ENCODE assay signal across 7 mouse cellular contexts in genomic region chr17:24488662-24489264, GRCm38 (mm10). TPM values are rescaled to one million over a fixed set of nuclear protein-coding genes. Genes with fewer than 3 reads are reported as not detected.
A peak's percentile ranks its signal among the peaks of the same experiment; 100 is the strongest.
DNase-seq lines count a peak whose midpoint lies in the region; ATAC-seq and TF ChIP-seq lines count a peak whose summit lies in the region.

No protein-coding gene starts in this region.

- DNase-seq in spleen, adult 2 months (ENCODE audit: low read depth in 1 of 2, low spot score in 2 of 2): no peak
- DNase-seq in spleen, postnatal 14 days (ENCODE audit: low spot score in 2 of 2): no peak
- DNase-seq in cerebellum, adult 2 months: peak; percentile 54 to 70
- DNase-seq in kidney, postnatal 10 days: peak; percentile 63
- DNase-seq in midbrain, embryonic 14.5 days: peak; percentile 82
- no peak for DNase-seq in layer of hippocampus, adult 9-11 months

- H3K27ac ChIP-seq in spleen, adult 2 months (ENCODE audit: insufficient read depth, low read length): no peak overlapping the region
- peak overlapping the region; percentile 79 for H3K27ac ChIP-seq in cerebellum, adult 2 months (ENCODE audit: insufficient read depth, low read length)
- peak overlapping the region; percentile 91 for H3K27ac ChIP-seq in forebrain, embryonic 16.5 days (ENCODE audit: low read length)
- H3K27ac ChIP-seq in midbrain, embryonic 14.5 days (replicated peaks; ENCODE audit: low read depth, low read length): peak overlapping the region; percentile 96

- peak overlapping the region; percentile 56 for H3K4me3 ChIP-seq in spleen, adult 2 months (ENCODE audit: extremely low read depth, insufficient read depth, insufficient read length)
- peak overlapping the region; percentile 76 for H3K4me3 ChIP-seq in cerebellum, adult 2 months (replicated peaks; ENCODE audit: insufficient read depth, low read depth, low read length)
- H3K4me3 ChIP-seq in forebrain, embryonic 16.5 days (replicated peaks; ENCODE audit: low read length): peak overlapping the region; percentile 94
- peak overlapping the region; percentile 93 for H3K4me3 ChIP-seq in midbrain, embryonic 14.5 days (replicated peaks; ENCODE audit: low read depth, low read length)

- no peak for TF ChIP-seq POLR2A in spleen, adult 2 months (IDR thresholded peaks at IDR 0.05; ENCODE audit: low read depth, low read length)
- no peak for TF ChIP-seq POLR2A in cerebellum, adult 2 months (IDR thresholded peaks at IDR 0.05; ENCODE audit: borderline replicate concordance, insufficient read depth, low read length)

- peak; percentile 79 for ATAC-seq in forebrain, embryonic 16.5 days
- ATAC-seq in midbrain, embryonic 14.5 days (ENCODE audit: low FRiP score, low TSS enrichment): peak; percentile 83

- H3K36me3 ChIP-seq in spleen, adult 2 months (ENCODE audit: control insufficient read depth, insufficient read depth, low read length): no peaks in the 10 kb centered on the region
- no peaks in the 10 kb centered on the region for H3K36me3 ChIP-seq in forebrain, embryonic 16.5 days (ENCODE audit: control insufficient read depth, insufficient read depth)
- H3K36me3 ChIP-seq in midbrain, embryonic 14.5 days (ENCODE audit: control insufficient read depth, insufficient read depth, low read length): no peaks in the 10 kb centered on the region

- TF ChIP-seq CTCF in spleen, adult 2 months (IDR thresholded peaks at IDR 0.05; ENCODE audit: extremely low read depth, insufficient read depth, insufficient read length, insufficient replicate concordance): no peak
- TF ChIP-seq CTCF in cerebellum, adult 2 months (IDR thresholded peaks at IDR 0.05; ENCODE audit: borderline replicate concordance, insufficient read depth, low read depth, low read length): no peak

- peaks cover 20% of the 10 kb centered on the region for H3K27me3 ChIP-seq in spleen, adult 2 months (ENCODE audit: control insufficient read depth, insufficient read depth, low read length)
- no peaks in the 10 kb centered on the region for H3K27me3 ChIP-seq in cerebellum, adult 2 months (ENCODE audit: control insufficient read depth, insufficient read depth, low read length)
- no peaks in the 10 kb centered on the region for H3K27me3 ChIP-seq in forebrain, embryonic 16.5 days (replicated peaks; ENCODE audit: control insufficient read depth, insufficient read depth, low read length)
- H3K27me3 ChIP-seq in midbrain, embryonic 14.5 days (ENCODE audit: control insufficient read depth, insufficient read depth, low read length): no peaks in the 10 kb centered on the region

- peaks cover 10% of the 10 kb centered on the region; the same call in 1 of the 2 replicates for H3K4me1 ChIP-seq in spleen, adult 2 months (ENCODE audit: control insufficient read depth, insufficient read depth, insufficient read length)
- H3K4me1 ChIP-seq in cerebellum, adult 2 months (ENCODE audit: control insufficient read depth, insufficient read depth, low read length): peaks cover 9% of the 10 kb centered on the region
- peaks cover 28% of the 10 kb centered on the region for H3K4me1 ChIP-seq in forebrain, embryonic 16.5 days (replicated peaks; ENCODE audit: control insufficient read depth, insufficient read depth, low read length)
- H3K4me1 ChIP-seq in midbrain, embryonic 14.5 days (ENCODE audit: control insufficient read depth, insufficient read depth, low read length): peaks cover 23% of the 10 kb centered on the region

- H3K4me2 ChIP-seq in forebrain, embryonic 16.5 days (ENCODE audit: low read length): peak overlapping the region; percentile 83
- peak overlapping the region; percentile 74 for H3K4me2 ChIP-seq in midbrain, embryonic 14.5 days (ENCODE audit: low read length)

- no peaks in the 10 kb centered on the region for H3K9me3 ChIP-seq in forebrain, embryonic 16.5 days (ENCODE audit: control insufficient read depth, low read length)
- H3K9me3 ChIP-seq in midbrain, embryonic 14.5 days (ENCODE audit: control insufficient read depth, low read length): no peaks in the 10 kb centered on the region

- WGBS in spleen, adult 2 months: 1% methylated on average over 73 of the region's 81 CpGs
- under 1% methylated on average over 50 of the region's 81 CpGs for WGBS in cerebellum, adult 2 months
- 0% methylated on average over 54 of the region's 81 CpGs for WGBS in forebrain, embryonic 16.5 days
- under 1% methylated on average over 44 of the region's 81 CpGs for WGBS in midbrain, embryonic 14.5 days

- peak overlapping the region; percentile 97 for H3K9ac ChIP-seq in forebrain, embryonic 16.5 days (replicated peaks; ENCODE audit: low read depth, low read length)
- peak overlapping the region; percentile 94 for H3K9ac ChIP-seq in midbrain, embryonic 14.5 days (replicated peaks; ENCODE audit: low read length)

RNA-seq across cellular contexts. Expression of gene Caskin1, which starts 0.4 kb away (rescaled TPM):
- polyA plus RNA-seq in spleen, adult 2 months (2012; rRNA removed): 0.40 and 0.47 TPM in 2 replicates
- polyA plus RNA-seq in cerebellum, adult 2 months (2012; rRNA removed): 122 and 127 TPM in 2 replicates
- 18.8 and 30.4 TPM in 2 replicates for polyA plus RNA-seq in forebrain, embryonic 16.5 days (2015; fragmentation: Nextera tagmentation; extraction: Ambion mirVana)
- polyA plus RNA-seq in midbrain, embryonic 14.5 days (2014; fragmentation: Nextera tagmentation; extraction: Ambion mirVana): 34.8 and 37.5 TPM in 2 replicates

RNA-seq across cellular contexts. Expression of gene Mlst8, which starts 9.9 kb away (rescaled TPM):
- polyA plus RNA-seq in spleen, adult 2 months (2012; rRNA removed): 37.8 and 43.7 TPM in 2 replicates
- polyA plus RNA-seq in cerebellum, adult 2 months (2012; rRNA removed): 55.9 and 63.5 TPM in 2 replicates
- 38.9 and 42.4 TPM in 2 replicates for polyA plus RNA-seq in forebrain, embryonic 16.5 days (2015; fragmentation: Nextera tagmentation; extraction: Ambion mirVana)
- 36.2 and 43.0 TPM in 2 replicates for polyA plus RNA-seq in midbrain, embryonic 14.5 days (2014; fragmentation: Nextera tagmentation; extraction: Ambion mirVana)

RNA-seq across cellular contexts. Expression of gene Bricd5, which starts 15.1 kb away (rescaled TPM):
- 1.5 and 1.9 TPM in 2 replicates for polyA plus RNA-seq in spleen, adult 2 months (2012; rRNA removed)
- polyA plus RNA-seq in cerebellum, adult 2 months (2012; rRNA removed): 2.3 TPM in 2 replicates
- 0.39 and 0.92 TPM in 2 replicates for polyA plus RNA-seq in forebrain, embryonic 16.5 days (2015; fragmentation: Nextera tagmentation; extraction: Ambion mirVana)
- 0.45 TPM in 1 of 2 replicates, not detected in the other for polyA plus RNA-seq in midbrain, embryonic 14.5 days (2014; fragmentation: Nextera tagmentation; extraction: Ambion mirVana)

RNA-seq across cellular contexts. Expression of gene Pgp, which starts 18.6 kb away (rescaled TPM):
- polyA plus RNA-seq in spleen, adult 2 months (2012; rRNA removed): 31.6 and 51.3 TPM in 2 replicates
- 126 and 133 TPM in 2 replicates for polyA plus RNA-seq in cerebellum, adult 2 months (2012; rRNA removed)
- 50.5 and 54.0 TPM in 2 replicates for polyA plus RNA-seq in forebrain, embryonic 16.5 days (2015; fragmentation: Nextera tagmentation; extraction: Ambion mirVana)
- polyA plus RNA-seq in midbrain, embryonic 14.5 days (2014; fragmentation: Nextera tagmentation; extraction: Ambion mirVana): 60.5 and 62.7 TPM in 2 replicates

RNA-seq across cellular contexts. Expression of gene E4f1, which starts 18.6 kb away (rescaled TPM):
- polyA plus RNA-seq in spleen, adult 2 months (2012; rRNA removed): 95.9 and 110 TPM in 2 replicates
- 79.4 and 80.6 TPM in 2 replicates for polyA plus RNA-seq in cerebellum, adult 2 months (2012; rRNA removed)
- polyA plus RNA-seq in forebrain, embryonic 16.5 days (2015; fragmentation: Nextera tagmentation; extraction: Ambion mirVana): 37.9 and 54.0 TPM in 2 replicates
- polyA plus RNA-seq in midbrain, embryonic 14.5 days (2014; fragmentation: Nextera tagmentation; extraction: Ambion mirVana): 22.7 and 22.8 TPM in 2 replicates

Comparison
In these comparisons a context has a peak if more than half of its experiments do, and no peak if none do; other contexts are left out.
1. DNase-seq: peak in cerebellum, adult 2 months (2 of 2), kidney, postnatal 10 days (single experiment) and midbrain, embryonic 14.5 days (single experiment); none in spleen, adult 2 months (0 of 2), spleen, postnatal 14 days (0 of 2) and layer of hippocampus, adult 9-11 months (single experiment).
2. RNA of gene Caskin1, which starts 0.4 kb away (polyA plus RNA-seq): 122 to 127 TPM in cerebellum, adult 2 months, 34.8 to 37.5 TPM in midbrain, embryonic 14.5 days and 18.8 to 30.4 TPM in forebrain, embryonic 16.5 days; 0.40 to 0.47 TPM in spleen, adult 2 months; every median in the first group is over 10 times any median in the second.
3. Peak in every context shown above with its lines, with median percentiles within 50 percentile points of each other: H3K4me3 ChIP-seq.